Mouse (Mus musculus) hindbrain, embryonic 13.5 days (tissue): ENCODE results near the gene Gkn3. TPM values are rescaled to one million over a fixed set of nuclear protein-coding genes. Genes with fewer than 3 reads are reported as not detected.

Experiments used
- ATAC-seq: fragments of 200-750 bp; cut with Nextera tagmentation; 2 replicates; pipeline ENCODE4 v1.8.0; 2017; ENCODE audit warnings: moderate TSS enrichment; ENCODE audit not compliant: low FRiP score
- H3K27ac ChIP-seq: fragments of 300-500 bp; sonication (generic); 2 replicates; pipeline ENCODE4 v1.5.1; 2015; ENCODE audit warnings: inconsistent platforms, mild to moderate bottlenecking, moderate library complexity
- H3K27me3 ChIP-seq: fragments of 300-500 bp; sonication (generic); 2 replicates; pipeline ENCODE4 v1.6.1; 2015; ENCODE audit warnings: mild to moderate bottlenecking, inconsistent platforms
- H3K36me3 ChIP-seq: fragments of 300-500 bp; sonication (generic); 2 replicates; pipeline ENCODE4 v1.6.1; 2015; ENCODE audit warnings: mild to moderate bottlenecking, inconsistent platforms
- H3K4me1 ChIP-seq: fragments of 300-500 bp; sonication (generic); replicated peaks from 2 replicates; pipeline ENCODE4 v1.6.1; 2015; ENCODE audit warnings: inconsistent platforms
- H3K4me2 ChIP-seq: fragments of 300-500 bp; sonication (generic); 2 replicates; pipeline ENCODE4 v1.6.1; 2015; ENCODE audit warnings: inconsistent platforms, mild to moderate bottlenecking, moderate library complexity
- H3K4me3 ChIP-seq: fragments of 300-500 bp; sonication (generic); 2 replicates; pipeline ENCODE4 v1.5.1; 2015; ENCODE audit warnings: mild to moderate bottlenecking, inconsistent platforms
- H3K9ac ChIP-seq: fragments of 300-500 bp; sonication (generic); 2 replicates; pipeline ENCODE4 v1.6.1; 2015; ENCODE audit warnings: mild to moderate bottlenecking, inconsistent platforms
- H3K9me3 ChIP-seq: fragments of 300-500 bp; sonication (generic); 2 replicates; pipeline ENCODE4 v1.6.1; 2016; ENCODE audit warnings: inconsistent platforms
- WGBS: fragments of 180-500 bp; shearing (Covaris S2); methylation state at CpG from one replicate; pipeline ENCODE4 v1.1.7; 2015; 5-methylcytosine and 5-hydroxymethylcytosine counted together
- polyA plus RNA-seq: library from polyadenylated mRNA; unstranded; fragments of >200 nt; fragmentation: Nextera tagmentation; extraction: Ambion mirVana; gene quantifications from 2 replicates; pipeline ENCODE4 v1.2.1, GENCODE M21; 2015

Gkn3 gene
- polyA plus RNA-seq, 1 experiment from 2014 or later = 0.40 TPM

DNA sequence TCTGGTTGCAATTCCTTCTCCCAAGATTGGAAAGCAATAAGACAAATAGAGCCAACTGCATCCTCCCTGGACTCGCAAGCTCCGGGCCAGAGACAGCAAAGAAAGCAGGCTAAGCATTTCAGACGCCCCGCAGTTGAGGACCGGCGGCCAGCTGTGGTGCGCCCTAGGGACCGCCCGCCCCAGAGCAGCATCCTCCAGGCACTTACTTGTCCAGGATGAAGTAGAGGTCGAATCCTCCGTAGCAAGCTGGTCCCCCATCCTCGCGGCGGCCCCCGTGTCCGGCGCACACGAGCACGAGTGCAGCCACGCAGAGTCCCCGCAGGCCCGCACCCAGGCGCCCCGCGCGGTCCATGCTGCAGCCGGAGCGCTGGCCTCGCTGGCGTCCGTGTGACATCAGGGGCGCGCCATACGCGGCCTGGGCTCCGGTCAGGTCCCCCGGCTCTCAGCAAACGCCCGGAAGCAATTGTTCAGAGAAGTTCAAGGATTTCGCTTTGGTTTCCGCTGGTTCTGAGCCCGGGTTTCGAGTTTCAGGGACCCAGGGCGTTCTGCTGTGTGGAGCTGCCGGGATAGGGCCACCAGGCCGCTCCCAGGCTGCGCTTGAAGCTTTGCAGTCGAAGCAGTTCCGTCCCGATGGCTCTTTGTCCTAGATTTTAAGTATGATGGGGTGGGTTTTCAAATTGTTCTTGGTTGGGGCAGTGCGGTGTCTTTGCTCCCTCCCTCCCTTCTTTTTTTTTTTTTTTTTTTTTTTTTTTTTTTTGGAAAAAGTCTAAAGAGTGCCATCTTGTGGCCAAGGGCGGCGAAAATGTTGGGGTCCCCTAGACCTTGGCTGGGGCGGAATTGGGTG lies 53.4 kb downstream of the Gkn3 start, which contains the start of gene Antxr1:
Gene Antxr1 (minus strand): TSS at position 731 of the 844 bp plus-strand sequence.
- Histone ChIP-seq H3K9me3 (no peaks in the 10 kb centered on the region), H3K4me2 (peak within 1 kb of the TSS; percentile 79), H3K4me3 (peak within 1 kb of the TSS; percentile 68), H3K36me3 (no peaks in the 10 kb centered on the region), H3K9ac (peak within 1 kb of the TSS; percentile 82), H3K27me3 (0 out of 2 replicates have a peak, but pooled peaks cover 8% of the 10 kb centered on the region), H3K27ac (peak within 1 kb of the TSS; percentile 25), H3K4me1 (peaks cover 26% of the 10 kb centered on the region)
- under 1% methylated on average over 54 of the region's 54 CpGs for WGBS
- ATAC-seq = peak; percentile 71

DNA sequence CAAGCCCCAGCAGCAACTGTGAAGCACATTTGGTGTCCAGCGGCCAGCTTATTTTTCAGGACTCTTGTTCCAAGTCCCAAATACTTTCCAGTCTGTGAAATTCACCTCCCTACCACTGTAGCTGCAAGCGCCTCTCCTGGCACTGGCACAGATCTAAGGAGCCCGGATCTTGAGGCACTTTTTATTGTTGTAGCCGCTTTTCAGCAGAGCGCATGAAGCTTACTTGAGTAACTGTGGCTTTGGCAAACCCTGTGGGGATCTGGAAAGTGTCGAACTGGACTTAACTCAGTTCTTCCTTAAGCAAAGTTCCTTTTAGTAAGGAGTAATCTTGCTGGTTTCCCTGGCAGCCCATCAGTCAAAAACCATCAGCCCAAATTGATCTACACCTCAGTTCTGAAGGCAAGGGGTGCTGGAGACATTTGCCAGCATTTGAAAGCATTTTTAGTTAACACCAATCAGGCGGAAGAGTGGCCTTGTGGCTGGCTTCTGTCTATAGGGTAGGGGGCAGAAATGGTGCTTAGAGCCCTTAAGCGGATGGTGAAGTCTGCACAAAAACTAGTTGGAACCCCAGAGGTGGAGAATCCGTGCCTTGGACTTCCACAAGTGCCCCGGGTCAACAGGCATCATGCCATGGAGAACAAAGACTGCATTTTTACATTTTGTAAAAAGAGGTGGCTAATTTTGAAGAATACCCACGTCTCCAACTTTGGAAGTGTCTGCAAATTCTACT lies 54.2 kb downstream of the Gkn3 start:
- Histone ChIP-seq H3K36me3 (no peaks in the 10 kb centered on the region), H3K27ac (peak overlapping the region; percentile 35; the same call in 1 of the 2 replicates), H3K4me1 (peaks cover 26% of the 10 kb centered on the region), H3K9ac (peak overlapping the region; percentile 82), H3K27me3 (0 out of 2 replicates have a peak, but pooled peaks cover 8% of the 10 kb centered on the region), H3K4me2 (peak overlapping the region; percentile 79), H3K9me3 (no peaks in the 10 kb centered on the region), H3K4me3 (peak overlapping the region; percentile 68)
- no peak for ATAC-seq
- 12% methylated on average over 11 of the region's 11 CpGs for WGBS

Other genes with a start within 250 kb of the Gkn3 start
- 3.5 and 3.8 TPM in 2 replicates for gene Antxr1, start 53.1 kb downstream of the Gkn3 start, polyA plus RNA-seq
- gene Gkn1, start 38.0 kb downstream of the Gkn3 start, polyA plus RNA-seq = not detected in 2 replicates
- gene Gkn2, start 15.6 kb downstream of the Gkn3 start, polyA plus RNA-seq = not detected in 2 replicates
- not detected in 2 replicates for gene Bmp10, start 40.1 kb upstream of the Gkn3 start, polyA plus RNA-seq
- 1.6 and 2.4 TPM in 2 replicates for gene Arhgap25, start 144.3 kb upstream of the Gkn3 start, polyA plus RNA-seq
- gene Prokr1, start 201.8 kb upstream of the Gkn3 start, polyA plus RNA-seq = 2.2 and 3.1 TPM in 2 replicates